Mouse (Mus musculus): ENCODE measurements around the gene Sos1.
"Not testable (repeated sequence)": the region's sequence is repeated elsewhere in the genome, so short reads cannot be mapped to it uniquely, and the experiment has no call there.

Sos1 gene

GRCm38 (mm10) chr17:80496185-80496584, 15.9 kb upstream of the Sos1 start:
- in situ Hi-C loops (cut with MboI; ENCODE audit: low sequenced_read_pairs), result no loop called here

GRCm38 (mm10) chr17:80493891-80494290, 13.6 kb upstream of the Sos1 start:
- in situ Hi-C loops (cut with MboI; ENCODE audit: low sequenced_read_pairs), result no loop called here

GRCm38 (mm10) chr17:80492811-80493210, 12.6 kb upstream of the Sos1 start:
- in situ Hi-C loops (cut with MboI; ENCODE audit: low sequenced_read_pairs), result no loop called here

DNA sequence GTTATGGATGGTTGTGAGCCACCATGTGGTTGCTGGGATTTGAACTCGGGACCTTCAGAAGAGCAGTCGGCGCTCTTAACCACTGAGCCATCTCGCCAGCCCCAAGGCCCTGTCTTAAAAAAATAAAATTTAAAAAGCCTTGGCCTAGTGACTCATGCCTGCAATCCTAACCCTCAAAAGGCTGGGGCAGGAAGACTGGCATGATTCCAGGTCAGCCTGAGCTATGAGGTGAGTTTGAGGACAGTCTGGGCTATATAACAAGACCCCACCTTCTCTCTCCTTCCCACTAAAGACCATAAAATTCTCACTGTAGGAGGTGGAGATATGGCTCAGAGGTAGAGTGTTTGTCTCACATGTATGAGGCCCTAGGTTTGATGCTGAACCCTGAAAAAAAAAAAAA, 12.0 kb upstream of the Sos1 start:
- in situ Hi-C loops (cut with MboI; ENCODE audit: low sequenced_read_pairs), result no loop called here

- in situ Hi-C loops (cut with MboI; ENCODE audit: low sequenced_read_pairs), result no loop called here
Observed at GRCm38 (mm10) chr17:80490166-80490565, 9.9 kb upstream of the Sos1 start.

GRCm38 (mm10) chr17:80488918-80489317, 8.7 kb upstream of the Sos1 start:
- in situ Hi-C loops (cut with MboI; ENCODE audit: low sequenced_read_pairs), result no loop called here

DNA sequence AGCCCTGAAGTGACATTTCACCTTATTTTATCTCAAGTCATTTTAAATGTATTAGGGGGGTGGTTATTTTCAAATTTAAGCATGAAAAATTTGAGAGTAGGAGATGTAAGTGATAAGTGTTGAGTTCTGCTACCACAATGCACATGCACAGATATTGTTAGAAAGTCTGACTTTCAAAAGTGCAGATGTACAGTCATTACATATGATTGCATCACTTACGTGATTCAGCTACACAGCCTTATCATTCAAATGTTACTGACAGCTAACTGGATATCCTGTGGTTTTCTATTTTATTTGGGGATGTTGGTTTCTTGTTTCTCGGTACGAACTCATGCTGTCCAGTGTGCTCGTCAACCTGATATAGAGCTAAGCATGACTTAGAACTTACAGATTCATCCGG, 4.9 kb upstream of the Sos1 start:
- in situ Hi-C loops (cut with MboI; ENCODE audit: low sequenced_read_pairs), result no loop called here

DNA sequence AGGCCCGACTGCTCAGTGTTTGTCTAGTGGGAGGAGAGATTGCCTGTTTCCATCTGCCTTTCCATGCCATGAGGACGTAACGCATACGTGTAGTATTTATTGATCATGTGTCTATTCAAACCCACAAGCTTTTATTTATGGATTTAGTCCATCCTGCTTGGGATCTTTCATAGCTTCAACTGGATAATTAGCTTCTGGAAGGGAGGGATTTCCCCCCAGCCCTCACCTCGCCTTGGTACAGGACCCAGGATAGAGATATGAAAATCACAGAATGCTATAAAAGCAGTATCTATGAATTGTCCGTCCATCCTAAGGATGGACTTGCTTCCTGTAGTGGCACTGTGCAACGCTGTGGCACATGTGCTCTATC, 587 bp upstream of the Sos1 start:
- in situ Hi-C loops (cut with MboI; ENCODE audit: low sequenced_read_pairs), result loop anchor here (5.0 kb wide), 1 partner anchor 76 kb away; no protein-coding TSS in a partner anchor

DNA sequence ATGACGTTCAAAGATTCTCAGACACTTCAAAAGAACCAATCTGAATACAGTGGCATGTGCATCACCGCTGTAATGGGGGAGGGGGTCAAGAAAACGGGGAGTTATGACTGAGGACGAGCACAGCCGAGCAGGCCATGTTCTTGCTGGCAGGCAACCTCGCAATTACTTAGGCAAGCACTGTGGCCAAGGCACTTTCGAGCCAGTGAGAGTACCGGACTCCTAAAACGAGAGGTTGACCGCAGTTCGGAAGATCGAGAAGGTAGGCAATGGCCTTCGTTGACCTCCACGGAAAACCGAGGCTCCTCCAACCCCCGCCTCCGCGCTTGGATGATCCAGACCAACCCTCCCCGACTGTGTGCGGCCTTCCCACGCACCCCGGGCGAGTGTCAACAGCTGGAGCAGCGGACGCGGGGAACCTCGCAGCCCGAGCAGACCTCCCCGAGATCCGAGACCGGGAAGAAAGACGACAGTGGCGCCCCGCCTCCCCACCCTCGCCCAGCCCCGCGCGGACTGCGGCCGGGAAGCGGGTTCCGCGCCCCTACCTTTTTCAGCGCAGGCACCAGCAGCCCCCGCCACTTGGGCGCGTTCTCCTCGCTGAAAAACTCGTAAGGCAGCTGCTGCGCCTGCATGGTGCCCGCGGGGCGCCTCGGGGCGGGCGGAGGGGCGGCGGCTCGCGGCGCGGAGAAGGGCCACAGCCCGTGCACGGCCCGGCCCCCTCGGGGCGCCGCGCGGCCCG, 790 bp downstream of the Sos1 start:
- in situ Hi-C loops (cut with MboI; ENCODE audit: low sequenced_read_pairs), result loop anchor here (5.0 kb wide), 1 partner anchor 78 kb away; no protein-coding TSS in a partner anchor

DNA sequence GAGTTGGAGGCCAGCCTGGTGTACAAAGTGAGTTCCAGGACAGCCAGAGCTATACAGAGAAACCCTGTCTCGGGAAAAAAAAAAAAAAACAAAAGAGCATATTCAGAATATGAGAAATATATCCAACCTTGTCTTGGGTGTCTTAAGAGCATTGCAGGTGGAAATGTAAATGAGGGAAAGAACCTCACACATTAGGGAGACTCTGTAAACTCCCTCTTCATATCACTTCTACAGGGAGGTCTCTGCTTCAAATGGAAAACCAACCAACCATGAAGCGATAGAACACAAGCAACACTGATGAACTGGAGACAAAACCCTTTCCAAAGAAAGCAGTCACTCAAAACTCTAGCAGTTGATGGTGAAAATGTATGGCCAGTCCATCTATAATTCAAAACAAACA, 2.6 kb downstream of the Sos1 start:
- in situ Hi-C loops (cut with MboI; ENCODE audit: low sequenced_read_pairs), result no loop called here

DNA sequence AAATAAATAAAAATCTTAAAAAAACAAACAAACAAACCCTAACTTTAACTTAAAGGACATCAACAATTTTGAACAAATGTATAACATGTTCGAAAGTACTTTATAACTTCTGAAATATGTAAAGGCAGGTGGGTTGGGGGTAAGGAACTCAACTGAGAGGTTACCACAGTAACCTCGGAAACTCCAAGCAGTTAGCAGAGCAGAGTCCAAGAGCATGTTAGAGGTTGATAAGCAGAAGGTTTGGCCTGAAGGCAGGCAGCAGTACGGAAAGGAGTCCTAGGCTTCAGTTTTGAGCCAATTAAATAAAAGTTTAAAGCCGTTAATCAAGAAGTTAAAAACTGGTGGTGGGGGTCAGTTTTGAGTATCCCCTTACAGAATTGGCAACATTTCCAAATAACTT, 3.8 kb downstream of the Sos1 start:
- in situ Hi-C loops (cut with MboI; ENCODE audit: low sequenced_read_pairs), result no loop called here

- in situ Hi-C loops (cut with MboI; ENCODE audit: low sequenced_read_pairs), result no loop called here
Observed at GRCm38 (mm10) chr17:80471056-80471802, 9.0 kb downstream of the Sos1 start.

DNA sequence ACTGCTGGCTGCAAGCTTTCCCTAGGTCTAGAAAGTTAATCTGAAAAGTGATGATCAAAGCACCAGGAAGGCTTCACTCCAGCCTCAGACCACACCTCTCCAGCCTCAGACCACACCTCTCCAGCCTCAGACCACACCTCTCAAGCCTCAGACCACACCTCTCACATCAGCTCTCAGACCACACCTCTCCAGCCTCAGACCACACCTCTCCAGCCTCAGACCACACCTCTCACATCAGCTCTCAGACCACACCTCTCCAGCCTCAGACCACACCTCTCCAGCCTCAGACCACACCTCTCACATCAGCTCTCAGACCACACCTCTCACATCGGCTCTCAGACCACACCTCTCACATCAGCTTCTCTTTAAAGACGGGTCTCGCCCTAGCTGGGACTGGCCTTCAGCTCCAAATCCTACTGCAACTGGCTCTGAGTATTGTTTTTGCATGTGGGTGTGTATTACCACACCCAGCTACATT, 11.8 kb downstream of the Sos1 start:
- in situ Hi-C loops (cut with MboI; ENCODE audit: low sequenced_read_pairs), result not testable (repeated sequence)

- in situ Hi-C loops (cut with MboI; ENCODE audit: low sequenced_read_pairs), result no loop called here
Observed at GRCm38 (mm10) chr17:80460258-80460657, 20.0 kb downstream of the Sos1 start.

- in situ Hi-C loops (cut with MboI; ENCODE audit: low sequenced_read_pairs), result no loop called here
Observed at GRCm38 (mm10) chr17:80455648-80456047, 24.6 kb downstream of the Sos1 start.

- in situ Hi-C loops (cut with MboI; ENCODE audit: low sequenced_read_pairs), result no loop called here
Observed at GRCm38 (mm10) chr17:80450426-80451030, 29.7 kb downstream of the Sos1 start.

DNA sequence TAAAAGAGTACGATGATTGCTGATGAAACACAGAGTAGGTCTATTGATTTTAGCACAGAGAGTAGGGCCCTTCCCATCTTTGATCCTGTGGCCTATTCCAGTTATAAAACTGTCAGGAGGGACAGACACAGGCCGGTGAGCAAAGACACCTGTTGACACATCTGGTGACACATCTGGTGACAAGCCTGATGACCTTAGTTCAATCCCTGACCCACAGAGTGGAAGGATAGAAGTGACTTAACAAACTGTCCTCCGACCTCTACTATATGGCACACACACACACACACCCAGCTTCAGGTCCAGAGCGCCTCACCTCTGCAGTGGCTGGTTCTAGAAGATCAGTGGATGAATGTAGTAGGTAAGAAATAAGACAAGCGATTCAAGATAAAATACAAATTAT, 33.8 kb downstream of the Sos1 start:
- in situ Hi-C loops (cut with MboI; ENCODE audit: low sequenced_read_pairs), result no loop called here

DNA sequence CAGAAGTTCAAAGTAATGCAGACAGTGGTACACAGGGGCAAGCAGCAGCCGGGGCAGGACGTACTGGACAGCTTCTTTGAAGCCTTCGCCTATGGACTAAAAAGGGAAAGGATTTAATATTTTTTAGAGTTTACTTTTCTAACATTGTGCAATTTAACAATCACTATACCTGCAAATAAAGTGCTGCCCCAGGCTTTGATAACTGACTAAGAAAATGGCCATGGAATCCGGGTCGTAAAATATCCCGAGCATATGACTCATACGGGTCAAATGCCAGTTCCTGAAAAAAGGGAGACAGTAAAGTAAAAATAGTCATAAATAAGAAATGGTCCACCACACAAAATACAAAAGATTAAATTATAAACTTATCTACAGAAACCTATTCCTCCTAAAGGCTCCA, 34.8 kb downstream of the Sos1 start:
- in situ Hi-C loops (cut with MboI; ENCODE audit: low sequenced_read_pairs), result no loop called here

DNA sequence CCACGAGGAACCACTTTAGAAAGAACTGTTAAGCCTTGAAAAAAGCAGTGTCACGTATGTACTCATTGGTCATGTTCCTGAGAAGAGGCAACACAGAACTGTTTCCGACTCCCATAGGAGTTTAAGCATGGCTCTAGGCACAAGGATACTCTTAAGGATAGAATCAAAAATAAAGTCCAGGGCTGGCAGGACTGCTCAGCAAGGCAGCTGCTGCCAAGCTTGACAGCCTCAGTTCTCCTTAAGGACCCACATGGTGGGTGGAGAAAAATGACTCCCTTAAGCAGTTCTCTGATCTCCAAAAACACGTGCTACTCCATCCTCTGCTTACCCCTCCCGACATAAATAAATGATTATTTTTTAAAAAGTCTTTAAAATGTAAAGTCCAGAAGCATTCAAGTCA, 44.6 kb downstream of the Sos1 start:
- in situ Hi-C loops (cut with MboI; ENCODE audit: low sequenced_read_pairs), result no loop called here

GRCm38 (mm10) chr17:80434430-80434829, 45.8 kb downstream of the Sos1 start:
- in situ Hi-C loops (cut with MboI; ENCODE audit: low sequenced_read_pairs), result no loop called here

GRCm38 (mm10) chr17:80431997-80432396, 48.3 kb downstream of the Sos1 start:
- in situ Hi-C loops (cut with MboI; ENCODE audit: low sequenced_read_pairs), result no loop called here

- in situ Hi-C loops (cut with MboI; ENCODE audit: low sequenced_read_pairs), result no loop called here
Observed at GRCm38 (mm10) chr17:80427966-80428365, 52.3 kb downstream of the Sos1 start.
